Mouse (Mus musculus) left cerebral cortex, adult 18-20 months (tissue): ENCODE results near the gene Polrmt. TPM values are rescaled to one million over a fixed set of nuclear protein-coding genes. Genes with fewer than 3 reads are reported as not detected.
"Not testable (repeated sequence)": the region's sequence is repeated elsewhere in the genome, so short reads cannot be mapped to it uniquely, and the experiment has no call there.

ENCODE experiments used
- DNase-seq, 2 experiments: peaks; one replicate each; pipeline ENCODE4 v3.0.0; 2021 to 2022; ENCODE audit warnings: low spot score in 2 of 2, mixed read lengths in 1 of 2
- total RNA-seq, 2 experiments: library from RNA; stranded (reverse); gene quantifications; 2 replicates each; pipeline ENCODE4 v1.2.3; 2021

Gene Polrmt
- total RNA-seq, 2 experiments from 2014 or later: 50.6 to 55.3 TPM

DNA sequence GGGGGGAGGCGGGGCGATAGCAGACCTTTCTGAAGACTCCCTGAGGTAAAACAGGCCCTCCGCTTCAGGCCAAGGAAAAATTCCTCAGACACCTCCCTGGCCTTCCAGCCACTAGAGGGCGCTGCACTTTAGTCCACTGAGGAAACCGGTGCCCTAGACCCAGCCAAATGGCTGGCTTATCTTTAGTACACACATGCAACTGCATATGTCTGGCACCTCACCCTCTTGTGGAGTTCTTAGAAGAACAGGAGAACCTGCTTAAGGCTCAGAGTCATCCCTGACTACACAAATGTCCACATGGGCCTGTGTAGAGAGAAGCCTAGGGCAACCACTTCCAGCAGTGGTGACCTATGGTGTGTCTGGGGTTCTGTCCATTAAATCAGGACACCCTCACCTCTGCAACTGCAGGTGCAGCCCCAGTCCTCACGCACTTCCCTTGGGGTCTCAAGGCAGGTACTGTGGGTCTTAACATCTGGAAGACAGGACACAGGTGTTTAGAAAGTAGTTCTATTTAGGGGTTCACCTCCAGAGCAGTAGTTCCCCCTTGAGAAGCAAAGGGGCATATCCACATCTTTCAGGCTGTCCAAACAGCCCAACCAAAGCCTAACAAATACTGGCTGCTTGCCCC, 33.8 kb downstream of the Polrmt start:
- DNase-seq: peak; percentile 82 to 88

DNA sequence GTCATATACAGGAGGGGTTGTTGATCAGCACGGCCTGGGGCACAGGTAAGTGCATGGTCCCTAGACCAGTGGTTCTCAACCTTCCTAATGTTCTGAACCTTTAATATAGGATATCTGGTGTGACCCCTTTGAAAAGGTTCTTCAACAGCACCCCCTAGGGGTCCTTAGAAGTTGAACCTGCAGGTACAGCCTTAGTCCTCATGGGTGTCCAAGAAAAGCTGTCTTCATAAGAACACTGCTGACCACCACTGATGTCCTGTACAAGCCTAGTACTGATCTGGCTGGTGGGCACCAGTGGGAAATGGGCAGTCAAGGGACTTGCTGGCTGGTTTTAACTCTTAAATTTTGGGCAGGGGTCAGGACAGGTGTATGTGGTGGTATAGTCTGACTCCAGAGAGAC, 34.4 kb downstream of the Polrmt start:
- DNase-seq: no peak

DNA sequence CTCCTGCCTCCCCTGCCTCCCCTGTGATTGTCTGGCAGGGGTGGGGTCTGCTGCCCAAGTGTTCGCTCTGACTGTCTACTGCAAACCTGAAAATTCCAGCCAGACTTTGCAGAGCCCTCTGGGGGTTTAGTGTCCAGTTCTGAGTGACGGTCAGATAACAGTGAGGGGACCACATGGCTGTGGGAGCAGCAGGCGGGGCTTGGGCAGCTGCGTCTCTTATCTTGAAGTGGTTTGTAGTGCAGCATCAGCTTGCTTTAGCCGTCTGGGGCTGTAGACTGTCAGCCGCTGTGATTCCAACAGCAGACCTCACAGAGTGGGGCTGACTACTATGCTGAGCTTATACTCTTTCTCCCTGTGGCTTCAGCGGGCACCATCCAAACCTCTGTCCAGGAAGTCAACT, 37.1 kb downstream of the Polrmt start:
- no peak for DNase-seq

DNA sequence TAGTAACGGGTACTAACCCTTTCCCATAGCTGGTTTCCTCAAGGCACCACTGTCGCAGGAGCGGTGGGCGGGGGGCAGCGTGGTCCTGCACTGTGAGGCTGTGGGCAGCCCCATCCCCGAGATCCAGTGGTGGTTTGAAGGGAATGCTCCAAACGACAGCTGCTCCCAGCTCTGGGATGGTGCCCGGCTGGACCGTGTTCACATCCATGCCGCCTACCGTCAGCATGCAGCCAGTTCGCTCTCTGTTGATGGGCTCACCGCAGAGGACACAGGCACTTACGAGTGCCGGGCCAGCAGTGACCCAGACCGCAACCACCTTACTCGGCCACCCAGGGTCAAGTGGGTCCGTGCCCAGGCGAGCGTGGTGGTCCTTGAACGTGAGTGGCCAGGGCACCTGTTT, 37.7 kb downstream of the Polrmt start:
- DNase-seq: no peak

- no peak for DNase-seq
Measured at GRCm38 (mm10) chr10:79707759-79708158, 38.6 kb downstream of the Polrmt start.

GRCm38 (mm10) chr10:79707162-79707561, 39.2 kb downstream of the Polrmt start:
- no peak for DNase-seq

DNA sequence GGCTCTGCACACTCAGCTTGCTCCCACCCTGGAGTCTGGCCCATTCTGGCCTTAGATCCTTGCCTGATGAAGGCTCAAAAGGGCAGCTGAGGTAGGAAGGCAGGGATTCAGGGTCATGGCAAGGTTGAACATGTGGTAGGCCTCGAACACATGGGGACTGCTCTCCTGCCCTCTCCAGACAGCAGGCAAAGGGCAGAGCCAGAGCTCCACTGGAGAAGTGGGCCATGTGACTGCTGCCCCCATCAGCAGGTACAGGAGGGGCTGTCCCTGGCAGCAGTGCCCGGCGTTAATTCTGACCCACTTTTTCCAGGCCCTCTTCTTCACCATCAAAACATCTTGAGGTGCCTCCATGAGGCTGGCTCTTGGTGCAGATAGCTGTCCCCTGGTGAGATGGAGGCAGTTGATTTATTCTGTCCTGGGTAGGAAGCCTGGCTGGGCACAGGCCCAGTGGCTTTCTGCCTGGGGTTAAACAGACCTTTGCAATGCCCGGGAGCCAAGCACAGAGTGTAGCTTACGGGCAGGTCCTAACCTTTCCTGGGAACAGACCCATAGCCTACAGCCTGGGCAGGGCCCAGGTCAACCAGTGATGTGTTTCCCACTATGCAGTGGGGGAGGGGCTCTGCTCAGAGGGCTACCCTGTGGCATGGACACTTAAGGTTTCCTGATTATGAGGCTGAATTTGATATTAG, 39.8 kb downstream of the Polrmt start:
- DNase-seq: no peak

DNA sequence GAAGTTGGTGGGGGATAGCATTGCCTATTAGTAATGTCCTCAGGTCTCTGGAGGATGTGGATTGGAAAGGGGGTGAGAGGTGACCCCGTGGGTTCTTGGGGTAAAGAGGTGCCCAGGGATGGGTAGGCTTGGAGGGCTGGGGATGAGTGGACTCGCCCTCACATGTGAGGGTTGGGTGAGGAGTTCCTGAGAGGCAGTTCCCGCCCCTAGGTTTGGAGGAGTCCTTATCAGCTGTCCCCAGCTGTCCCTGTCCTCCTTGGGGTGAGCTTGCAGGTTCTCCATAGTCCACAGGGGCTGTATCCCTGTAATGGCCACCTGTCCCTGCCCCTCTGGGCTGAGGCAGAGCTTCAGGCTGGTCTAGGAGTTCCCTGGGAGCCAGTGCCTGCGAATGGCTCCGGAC, 40.4 kb downstream of the Polrmt start:
- no peak for DNase-seq

DNA sequence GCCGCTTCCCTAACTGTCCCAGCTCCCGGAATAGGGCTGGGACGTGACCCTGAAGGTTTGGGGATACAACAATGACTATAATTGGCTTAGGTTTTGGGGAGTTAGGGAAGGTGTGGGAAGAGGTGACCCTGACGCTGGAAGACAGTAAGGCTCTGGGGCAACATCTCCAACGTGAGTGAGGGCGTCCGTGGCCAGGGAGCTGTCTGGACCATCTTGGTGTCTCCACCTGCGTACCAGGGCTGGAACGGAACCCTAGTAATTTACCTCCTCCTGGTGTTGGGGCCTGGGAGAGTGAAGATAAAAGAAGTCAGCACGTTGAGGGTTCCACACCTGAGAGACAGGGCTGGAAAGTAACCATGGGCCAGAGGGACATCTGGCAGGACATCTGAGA, 41.4 kb downstream of the Polrmt start:
- DNase-seq: no peak

DNA sequence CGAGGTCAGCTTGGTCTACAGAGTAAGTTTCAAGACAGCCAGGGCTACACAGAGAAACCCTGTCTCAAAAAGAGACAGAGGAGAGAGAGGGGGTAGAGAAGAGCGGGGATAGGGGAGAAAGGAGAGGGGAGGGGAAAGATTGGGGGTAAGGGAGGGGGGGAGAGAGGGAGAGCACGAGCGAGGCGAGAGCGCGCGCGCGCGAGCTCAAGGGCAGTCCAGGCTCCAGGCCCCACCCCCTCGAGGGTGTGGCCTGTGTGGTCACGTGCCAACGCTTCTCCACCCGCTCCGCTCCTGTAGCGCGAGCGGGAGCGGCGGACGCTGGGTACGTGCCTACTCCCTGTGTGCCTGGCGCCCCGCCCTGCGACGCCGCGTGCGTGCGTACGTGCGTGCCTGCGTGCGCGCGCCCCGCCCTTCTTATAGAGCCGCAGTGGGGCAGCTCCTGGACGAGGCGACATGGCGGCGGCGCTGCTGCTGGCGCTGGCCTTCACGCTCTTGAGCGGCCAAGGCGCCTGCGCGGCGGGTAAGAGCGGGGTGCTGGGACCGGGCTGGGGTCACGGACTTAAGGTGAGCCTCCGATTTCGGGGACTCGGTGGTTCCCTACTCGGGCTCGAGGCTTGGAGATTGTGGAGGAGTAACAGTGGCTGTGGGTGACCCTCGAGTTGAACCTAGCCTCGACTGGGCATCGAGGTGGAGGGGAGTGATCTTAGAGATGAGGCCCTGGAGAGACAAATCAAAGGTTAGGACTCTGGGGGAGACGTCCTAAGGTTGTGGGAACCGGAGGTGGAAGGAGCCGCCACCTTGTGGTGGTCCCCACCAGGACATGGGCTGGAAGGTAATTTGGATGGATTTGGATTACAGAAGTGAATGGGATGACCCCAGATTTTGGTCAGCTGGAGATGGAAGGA, 42.1 kb downstream of the Polrmt start, which contains the start of gene Bsg:
Gene Bsg (plus strand): TSS at position 427 of the 905 bp plus-strand sequence.
- peak; percentile 98 to 99 for DNase-seq

DNA sequence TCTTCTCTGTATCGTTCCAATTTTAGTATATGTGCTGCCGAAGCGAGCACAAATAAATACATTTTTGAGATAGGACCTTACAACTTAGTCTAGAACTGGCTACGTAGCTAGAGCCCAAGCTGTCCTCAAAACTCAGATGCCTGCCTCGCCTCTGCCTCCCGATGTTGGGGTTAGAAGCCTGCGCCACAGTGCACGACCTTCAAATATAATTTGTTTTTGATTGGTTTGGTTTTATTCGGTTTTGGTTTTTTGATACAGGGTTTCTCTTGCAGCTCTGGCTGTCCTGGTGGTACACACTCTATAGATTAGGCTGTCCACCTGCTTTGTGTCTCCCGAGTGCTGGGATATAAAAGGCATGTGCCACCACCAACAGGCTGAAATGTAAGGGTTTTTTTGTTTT, 42.8 kb downstream of the Polrmt start:
- DNase-seq: no peak

DNA sequence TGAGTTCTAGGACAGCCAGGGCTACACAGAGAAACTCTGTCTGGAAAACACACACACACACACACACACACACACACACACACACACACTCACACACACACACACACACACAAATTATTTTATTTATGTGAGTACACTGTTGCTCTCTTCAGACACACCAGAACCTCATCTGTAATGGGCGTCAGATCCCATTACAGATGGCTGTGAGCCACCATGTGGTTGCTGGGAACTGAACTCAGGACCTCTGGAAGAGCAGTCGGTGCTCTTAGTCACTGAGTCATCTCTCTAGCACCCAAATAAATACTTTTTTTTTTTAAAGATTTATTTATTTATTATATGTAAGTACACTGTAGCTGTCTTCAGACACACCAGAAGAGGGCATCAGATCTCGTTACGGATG, 43.4 kb downstream of the Polrmt start:
- not testable (repeated sequence) for DNase-seq

DNA sequence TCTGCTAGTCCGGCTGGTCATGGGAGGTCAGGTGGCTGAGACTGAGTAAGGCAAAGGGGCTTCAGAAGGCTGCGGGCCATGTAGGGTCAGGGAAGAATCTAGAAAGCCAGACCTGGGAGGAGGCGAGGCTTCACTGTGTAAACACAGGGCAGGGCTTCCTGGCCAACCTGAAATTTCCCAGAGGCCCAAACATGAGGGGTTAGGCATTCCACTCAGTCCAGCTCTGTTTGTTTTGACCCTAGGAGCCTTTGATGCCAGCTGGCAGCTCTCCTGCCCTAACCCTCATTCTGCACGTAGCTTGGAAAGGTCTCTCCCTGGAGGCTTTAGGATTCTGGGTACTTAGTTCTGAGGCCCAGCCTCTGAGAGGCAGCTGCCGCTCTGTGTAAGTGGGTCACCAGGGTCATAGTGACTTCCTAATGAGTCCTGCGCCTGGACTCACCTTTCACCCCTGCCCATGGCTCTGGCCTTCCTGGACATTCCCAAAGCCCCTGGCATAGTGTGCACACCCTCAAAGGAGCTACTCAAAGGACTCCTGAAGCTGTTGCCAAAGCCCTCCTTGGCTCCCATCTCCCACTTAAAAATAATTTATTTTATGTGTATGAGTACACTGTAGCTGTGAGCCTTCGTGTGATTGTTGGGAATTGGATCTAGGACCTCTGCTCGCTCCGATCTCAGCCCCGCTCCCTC, 44.8 kb downstream of the Polrmt start:
- no peak for DNase-seq

- no peak for DNase-seq
Measured at GRCm38 (mm10) chr10:79700676-79701075, 45.7 kb downstream of the Polrmt start.

DNA sequence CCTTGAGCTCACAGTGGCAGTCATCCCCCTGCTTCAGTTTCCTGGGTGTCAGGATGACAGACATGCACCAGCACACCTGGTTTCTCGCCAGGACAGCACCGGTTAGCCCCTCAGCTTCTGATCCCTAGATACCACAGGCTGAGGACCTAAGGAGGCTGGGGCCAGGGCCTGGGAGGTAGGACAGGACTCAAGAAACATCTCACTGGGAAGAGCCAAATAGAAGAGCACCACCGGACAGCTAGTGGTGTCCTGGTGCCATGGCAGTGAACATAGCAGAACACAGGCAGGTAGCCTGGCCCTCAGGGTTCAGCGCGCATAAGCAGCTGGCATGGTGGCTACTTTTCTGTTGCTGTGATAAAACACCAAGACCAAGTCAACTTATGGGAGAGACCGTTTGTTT, 47.9 kb downstream of the Polrmt start:
- DNase-seq: no peak

DNA sequence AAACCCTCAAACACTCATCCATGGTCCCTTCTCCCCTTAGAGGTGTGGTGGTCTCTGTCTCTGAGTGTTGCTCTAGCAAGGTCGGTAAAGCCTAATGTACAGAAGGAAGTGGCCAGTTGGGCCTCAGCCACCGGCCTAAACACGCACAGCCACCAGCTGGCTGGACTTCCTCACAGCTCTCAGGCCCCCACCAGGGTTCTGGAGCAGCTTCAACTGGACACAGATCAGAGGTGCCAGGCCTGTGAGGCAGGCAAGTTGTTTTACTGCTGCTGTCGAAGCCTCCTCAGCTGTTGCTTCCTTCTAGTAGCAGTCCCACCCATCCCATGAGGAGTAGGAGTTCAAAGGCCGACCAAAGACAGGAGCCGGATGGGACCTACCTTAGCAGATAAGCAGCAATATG, 48.5 kb downstream of the Polrmt start:
- DNase-seq: no peak

- no peak for DNase-seq
Measured at GRCm38 (mm10) chr10:79696129-79696651, 50.2 kb downstream of the Polrmt start.

- DNase-seq: peak; percentile 60 to 69
Measured at GRCm38 (mm10) chr10:79695231-79696128, 50.9 kb downstream of the Polrmt start.

- no peak for DNase-seq
Measured at GRCm38 (mm10) chr10:79694379-79694655, 52.1 kb downstream of the Polrmt start.
